Mouse (Mus musculus) layer of hippocampus, adult 9-10 months (tissue): ENCODE data around the gene Ube2h.

Experiments used
- DNase-seq: peaks from one replicate; pipeline ENCODE4 v3.0.0; 2022; ENCODE audit warnings: low spot score

Ube2h gene

DNA sequence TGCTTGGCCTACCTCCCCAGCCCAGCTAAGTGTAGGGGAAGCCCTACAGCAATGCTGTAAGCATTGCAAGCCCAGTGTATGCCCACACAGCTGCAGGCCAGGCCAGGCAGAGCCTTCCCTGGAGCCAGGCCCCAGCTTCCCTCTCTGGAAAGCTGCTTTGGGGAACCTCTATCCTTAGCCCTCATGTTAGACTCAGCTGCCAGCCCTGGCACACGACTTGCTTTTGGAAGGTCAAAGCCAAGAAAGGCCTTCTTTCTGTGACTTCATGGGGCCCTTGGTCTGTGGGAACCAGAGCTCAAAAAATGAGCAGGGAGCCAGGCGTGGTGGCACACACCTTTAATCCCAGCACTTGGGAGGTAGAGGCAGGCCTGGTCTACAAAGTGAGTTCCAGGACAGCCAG, 142.7 kb downstream of the Ube2h start:
- no peak for DNase-seq
